Mouse (Mus musculus) erythroblast, embryonic 14.5 days (primary cell): Measurements from ENCODE around the gene Pou2f1.

ENCODE experiments used
- GATA1 ChIP-seq: IDR thresholded peaks from 2 replicates; pipeline ENCODE4 v1.6.1; 2012; ENCODE audit warnings: low read length, inconsistent platforms, mixed read lengths
- TAL1 ChIP-seq: IDR thresholded peaks from 3 replicates; pipeline ENCODE4 v1.6.1; 2012; ENCODE audit warnings: low read length, inconsistent platforms, mixed read lengths

GRCm38 (mm10) chr1:165861235-165861609 is 141.3 kb downstream of the Pou2f1 start:
- TF ChIP-seq GATA1 (no peak), TAL1 (no peak)
